Mouse (Mus musculus): ENCODE data around the gene Myod1.

Myod1 gene

DNA sequence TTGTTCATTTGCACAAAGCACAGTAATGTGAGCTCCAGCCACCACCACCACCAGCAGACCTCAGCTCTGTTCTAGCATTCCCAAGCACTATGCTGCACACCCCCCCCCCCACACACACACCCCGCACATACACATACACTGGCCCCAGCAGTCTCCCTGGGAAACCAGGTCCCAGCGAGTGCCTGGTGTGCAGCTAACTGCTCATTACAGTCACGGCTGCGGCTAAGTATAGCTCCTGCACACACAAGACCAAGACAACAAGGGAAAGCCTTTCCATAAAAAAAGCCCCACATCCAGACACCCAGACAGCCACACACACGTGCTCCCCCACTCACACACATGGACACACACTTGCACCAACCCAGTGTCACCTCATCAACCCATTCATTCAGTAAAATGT, 36.5 kb downstream of the Myod1 start:
- in situ Hi-C loops (cut with MboI; ENCODE audit: low sequenced_read_pairs), result no loop called here

- in situ Hi-C loops (cut with MboI; ENCODE audit: low sequenced_read_pairs), result no loop called here
Measured at GRCm38 (mm10) chr7:46413959-46414725, 37.9 kb downstream of the Myod1 start.

DNA sequence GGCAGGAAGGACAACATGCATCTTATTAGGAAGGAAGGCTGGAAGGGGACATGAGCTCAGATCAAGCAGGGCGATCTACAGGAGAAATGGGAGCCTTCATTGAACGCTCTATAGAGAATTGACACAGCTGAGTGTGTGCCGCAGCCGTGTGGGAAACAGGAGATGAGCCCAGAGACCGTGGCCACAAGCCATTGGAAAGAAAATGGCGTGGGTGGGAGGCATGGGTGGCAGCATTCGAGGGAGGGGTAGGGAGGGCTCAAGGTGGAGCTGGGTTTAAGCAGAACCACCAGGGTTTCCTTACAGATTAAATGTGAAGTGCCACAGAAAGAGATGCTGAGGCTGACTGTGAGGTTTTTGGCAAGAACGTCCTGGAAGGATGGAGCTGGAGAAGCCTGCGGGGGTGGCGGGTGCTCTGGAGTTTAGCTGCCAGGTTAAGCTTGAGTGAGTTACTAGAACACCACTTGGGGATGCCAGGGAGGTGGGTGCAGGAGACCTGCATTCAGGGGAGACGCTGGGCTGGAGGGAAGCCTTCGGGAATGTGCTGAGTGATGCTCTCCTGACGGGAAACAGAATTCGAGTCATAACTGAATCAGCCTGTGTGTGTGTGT, 39.6 kb downstream of the Myod1 start:
- in situ Hi-C loops (cut with MboI; ENCODE audit: low sequenced_read_pairs), result no loop called here

- in situ Hi-C loops (cut with MboI; ENCODE audit: low sequenced_read_pairs), result no loop called here
Measured at GRCm38 (mm10) chr7:46417467-46417866, 41.2 kb downstream of the Myod1 start.

DNA sequence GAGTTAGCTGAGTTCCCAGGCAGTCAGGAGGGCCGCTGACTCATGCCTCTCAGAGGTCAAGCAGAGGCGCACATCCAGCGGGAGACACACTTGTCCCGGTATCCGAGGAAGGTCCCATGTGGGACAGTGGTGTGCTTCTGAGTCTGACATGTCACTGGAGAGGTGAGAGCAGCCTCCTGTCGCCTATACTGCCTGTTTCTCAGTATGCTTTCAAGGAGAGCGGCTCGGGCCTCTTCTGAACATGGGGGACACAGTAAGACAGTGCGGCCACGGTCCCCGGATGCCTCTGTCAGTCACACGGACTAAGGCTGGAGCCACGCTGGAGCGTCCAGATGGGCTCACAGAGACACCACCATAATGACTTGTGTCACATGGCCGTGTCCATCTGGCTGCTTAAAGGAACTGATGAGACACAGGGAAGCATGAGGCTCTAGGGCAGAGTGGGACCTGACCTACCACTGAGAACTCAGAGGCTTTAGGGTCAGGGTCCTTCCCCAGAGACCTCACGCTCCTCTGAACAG, 41.9 kb downstream of the Myod1 start:
- in situ Hi-C loops (cut with MboI; ENCODE audit: low sequenced_read_pairs), result no loop called here

GRCm38 (mm10) chr7:46421535-46421934, 45.3 kb downstream of the Myod1 start:
- in situ Hi-C loops (cut with MboI; ENCODE audit: low sequenced_read_pairs), result no loop called here

DNA sequence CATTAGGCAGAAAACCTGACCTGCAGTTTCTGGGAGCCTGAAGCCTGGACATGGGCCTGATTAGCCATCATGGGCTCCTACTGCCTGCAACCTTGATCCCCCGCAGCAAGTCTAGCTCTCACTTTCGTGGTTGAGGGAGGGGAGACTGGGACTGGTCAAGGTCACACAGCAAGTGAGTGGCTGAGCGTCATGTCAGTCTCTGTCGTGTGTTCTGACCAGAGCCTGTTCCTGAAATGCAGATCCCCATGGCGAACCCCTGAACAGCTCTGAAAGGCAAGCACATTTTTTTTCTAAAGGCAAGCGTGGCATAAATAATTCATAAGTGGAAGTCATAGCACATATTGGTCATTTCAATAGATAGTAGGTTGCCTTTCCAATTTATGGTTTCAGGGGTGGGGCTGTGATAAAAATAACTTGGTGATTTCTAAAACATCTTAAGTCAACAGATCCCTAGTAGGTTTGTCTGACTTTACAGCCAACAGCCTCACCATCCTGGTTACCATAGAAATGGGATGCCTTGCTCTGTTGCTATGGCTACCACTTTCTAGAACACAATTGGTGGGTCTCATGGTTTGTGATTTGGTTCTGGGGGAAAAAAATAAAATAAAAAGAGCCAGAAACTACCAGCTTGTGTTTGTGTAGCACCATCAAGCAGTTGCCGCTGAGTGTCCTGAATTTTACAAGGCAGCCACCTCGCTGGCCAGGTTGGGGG, 45.9 kb downstream of the Myod1 start:
- in situ Hi-C loops (cut with MboI; ENCODE audit: low sequenced_read_pairs), result no loop called here

- in situ Hi-C loops (cut with MboI; ENCODE audit: low sequenced_read_pairs), result no loop called here
Measured at GRCm38 (mm10) chr7:46422764-46423412, 46.6 kb downstream of the Myod1 start.

DNA sequence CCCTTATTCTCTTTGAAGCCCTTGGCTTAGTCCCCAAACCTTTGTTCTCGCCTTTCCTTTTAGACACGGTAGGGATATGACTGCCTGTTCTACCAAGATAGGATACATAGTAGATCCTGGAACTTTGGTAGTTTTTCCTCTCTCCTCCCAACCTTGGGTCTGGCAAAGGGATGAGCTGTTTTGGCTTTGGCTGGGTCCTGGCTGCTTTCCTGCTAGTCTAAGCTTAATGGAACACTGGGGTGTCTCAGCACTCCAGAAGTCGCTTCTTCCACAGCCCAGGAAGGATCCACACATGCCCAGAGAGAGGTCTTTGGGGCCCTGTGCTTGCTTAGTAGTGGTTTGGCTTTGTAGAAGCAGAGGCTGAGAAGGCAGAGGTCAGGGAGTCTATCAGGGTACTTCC, 47.7 kb downstream of the Myod1 start:
- in situ Hi-C loops (cut with MboI; ENCODE audit: low sequenced_read_pairs), result no loop called here

- in situ Hi-C loops (cut with MboI; ENCODE audit: low sequenced_read_pairs), result no loop called here
Measured at GRCm38 (mm10) chr7:46425012-46425411, 48.7 kb downstream of the Myod1 start.

Measured in CH12F3 (cell line).